Mouse (Mus musculus): Measurements from ENCODE around the gene Dnaja3.
A peak's percentile ranks its signal among the peaks of the same experiment; 100 is the strongest.

DNA sequence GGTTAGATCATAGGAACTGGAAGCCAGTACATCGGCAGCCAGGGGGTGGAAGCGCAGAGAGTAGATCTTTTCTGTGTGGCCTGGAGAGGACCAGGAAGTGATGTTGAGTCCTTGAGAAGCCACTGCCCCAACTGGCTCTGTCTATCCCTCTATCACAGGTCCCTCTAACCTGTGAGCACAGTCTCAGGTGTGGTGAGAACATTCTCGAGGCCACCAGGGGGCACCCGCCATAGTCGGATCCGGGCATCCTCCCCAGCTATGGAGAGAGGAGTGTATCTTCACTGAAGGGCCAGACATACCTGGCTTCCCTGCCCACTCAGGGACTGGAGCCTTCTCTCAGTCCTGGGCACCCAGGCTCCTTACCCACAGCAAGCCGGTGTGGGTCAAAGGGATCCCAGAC is 7.7 kb upstream of the Dnaja3 start:
- peak; percentile 46 for TF ChIP-seq CTCF (IDR thresholded peaks at IDR 0.05; ENCODE audit: low read depth)
- no peak for TF ChIP-seq EP300 (IDR thresholded peaks at IDR 0.05; ENCODE audit: low read depth)

All from heart, postnatal 0 days (tissue).